Mouse (Mus musculus) left cerebral cortex, adult 18-20 months (tissue): Measurements from ENCODE around the gene Slc48a1. TPM values are rescaled to one million over a fixed set of nuclear protein-coding genes. Genes with fewer than 3 reads are reported as not detected.

Experiments used
- DNase-seq, 2 experiments: peaks; one replicate each; pipeline ENCODE4 v3.0.0; 2021 to 2022; ENCODE audit warnings: low spot score in 2 of 2, mixed read lengths in 1 of 2
- total RNA-seq, 2 experiments: library from RNA; stranded (reverse); gene quantifications; 2 replicates each; pipeline ENCODE4 v1.2.3; 2021

Gene Slc48a1
- total RNA-seq, 2 experiments from 2014 or later: 154 to 168 TPM

DNA sequence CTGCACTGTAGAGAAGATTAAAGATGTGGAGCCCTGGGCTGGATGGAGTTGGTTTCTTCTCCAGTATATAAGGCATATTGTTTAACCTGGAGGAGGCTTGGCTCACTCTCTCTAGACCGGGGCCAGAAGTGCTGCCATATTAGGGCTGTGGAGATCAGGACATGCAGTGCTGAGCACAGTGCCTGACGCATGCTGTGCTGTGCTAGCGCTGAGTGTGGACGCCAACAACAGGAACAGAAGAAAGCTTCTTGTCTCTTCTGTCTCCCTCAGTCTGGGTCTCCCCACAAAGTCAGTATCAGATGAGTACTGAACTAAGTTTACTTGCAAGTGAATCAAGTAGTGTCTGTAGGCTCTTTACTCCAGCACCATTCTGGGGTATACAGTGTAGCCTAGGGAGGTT is 61.2 kb downstream of the Slc48a1 start:
- DNase-seq: no peak

DNA sequence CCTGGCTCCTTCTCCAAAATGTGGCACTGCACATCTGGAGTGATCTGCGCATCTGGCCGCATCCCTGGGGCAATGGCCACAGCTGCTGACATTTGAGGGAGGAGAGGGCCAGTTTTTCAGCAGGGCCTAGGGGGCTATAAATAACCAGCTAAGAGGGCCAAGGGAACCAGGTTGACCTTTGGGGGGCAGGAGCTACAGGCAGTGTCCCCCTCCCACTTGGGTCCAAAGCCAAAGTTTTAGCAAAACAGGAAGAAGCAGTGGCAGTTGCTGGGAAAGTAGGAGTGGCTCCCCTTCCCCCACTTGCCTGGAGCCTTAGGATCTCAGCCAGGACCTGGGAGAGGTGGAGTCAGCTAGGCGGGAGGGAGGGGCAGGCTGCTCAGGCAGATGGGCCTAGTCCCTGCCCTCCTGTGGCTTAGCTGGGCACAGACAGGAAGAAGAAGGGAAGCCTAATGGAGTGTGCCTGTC is 61.7 kb downstream of the Slc48a1 start:
- DNase-seq: no peak

DNA sequence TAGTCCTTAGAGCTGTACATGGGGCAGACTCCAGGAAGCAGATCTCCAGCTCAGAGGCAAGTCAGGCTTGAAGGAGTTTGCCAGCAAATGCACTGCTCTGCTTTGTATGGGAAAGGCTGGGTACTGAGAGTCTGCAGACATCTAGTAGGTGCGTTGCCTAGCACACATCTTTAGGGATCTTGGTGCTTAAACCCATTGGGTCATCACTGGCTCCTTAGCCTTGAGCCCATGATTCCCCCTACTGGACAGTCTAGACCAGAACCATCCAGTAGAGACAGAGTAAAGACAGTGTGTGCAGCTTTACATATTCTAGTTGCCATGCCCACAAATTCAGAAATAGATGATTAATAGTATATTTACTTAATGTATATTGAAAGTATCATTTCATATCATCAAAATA is 62.5 kb downstream of the Slc48a1 start:
- DNase-seq: no peak

DNA sequence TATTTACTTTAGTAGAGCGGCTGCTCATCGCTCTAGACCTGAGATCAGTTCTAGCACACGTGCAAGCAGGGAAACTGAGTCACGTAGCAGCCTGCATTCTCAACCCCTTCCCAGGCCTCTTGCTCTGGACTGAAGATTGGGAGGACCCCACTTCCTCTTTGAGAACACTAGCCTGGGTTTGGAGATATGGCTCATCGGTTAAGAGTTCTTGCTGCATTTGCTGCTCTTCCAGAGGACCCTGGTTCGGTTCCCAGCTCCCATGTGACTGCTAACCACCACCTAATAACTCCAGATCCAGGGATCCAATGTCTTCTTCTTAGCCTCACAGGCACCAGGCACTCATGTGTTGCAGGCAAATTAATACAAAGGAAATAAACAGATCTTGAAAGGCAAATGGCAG is 63.1 kb downstream of the Slc48a1 start:
- DNase-seq: no peak

DNA sequence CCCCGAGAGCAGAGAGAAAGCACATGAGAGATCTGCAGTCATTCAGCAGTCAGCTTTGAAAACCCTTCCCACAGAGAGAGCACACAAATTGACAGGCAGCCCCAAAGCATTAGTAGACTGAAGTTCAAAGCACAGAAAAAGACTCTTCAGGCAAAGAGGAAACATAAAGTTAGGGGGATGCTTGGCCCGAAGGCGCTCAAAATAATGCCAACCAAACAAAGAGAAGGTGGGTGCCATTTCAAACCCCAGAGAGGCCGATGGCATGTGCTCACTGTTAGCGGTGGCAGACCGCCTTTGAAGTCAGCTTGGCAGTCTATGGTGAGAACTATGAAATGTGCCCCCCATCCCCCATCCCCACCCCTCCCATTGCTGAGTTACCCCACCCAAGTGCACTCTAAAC is 63.7 kb downstream of the Slc48a1 start:
- no peak for DNase-seq

Other genes starting within 250 kb of the Slc48a1 start
- 10 to 100 TPM; 29.2 to 29.7 TPM for gene Rpap3, start 72.7 kb upstream of the Slc48a1 start, total RNA-seq
- gene Endou, start 47.2 kb upstream of the Slc48a1 start, total RNA-seq: 1 to 10 TPM; 5.2 to 5.4 TPM
- gene Rapgef3, start 10.5 kb upstream of the Slc48a1 start, total RNA-seq: 10 to 100 TPM; 42.6 to 44.7 TPM
- gene Hdac7, start 66.0 kb downstream of the Slc48a1 start, total RNA-seq: 10 to 100 TPM; 31.5 to 36.1 TPM
- 1 to 10 TPM in 1 of 2 experiments, under 1 TPM in 1; 0.75 to 2.3 TPM for gene Vdr, start 132.1 kb downstream of the Slc48a1 start, total RNA-seq
- gene Tmem106c, start 185.7 kb downstream of the Slc48a1 start, total RNA-seq: 10 to 100 TPM; 33.2 to 34.9 TPM
- under 1 TPM; 0.86 to 0.91 TPM for gene Col2a1, start 226.2 kb downstream of the Slc48a1 start, total RNA-seq